Mouse (Mus musculus) lung, adult 2 months (tissue): ENCODE results near the gene Ptprk.

Experiments used
- CTCF ChIP-seq: fragments of 200-500 bp; IDR thresholded peaks from 2 replicates; pipeline ENCODE4 v1.5.1; 2011; ENCODE audit warnings: mild to moderate bottlenecking, low read length, control low read depth; ENCODE audit not compliant: insufficient read depth
- POLR2A ChIP-seq: fragments of 200-500 bp; IDR thresholded peaks from 2 replicates; pipeline ENCODE4 v1.6.1; 2011; ENCODE audit warnings: low read depth, mild to moderate bottlenecking, control low read depth, low read length, borderline replicate concordance; ENCODE audit errors: extremely low read depth

GRCm38 (mm10) chr10:28059222-28059621 is 15.4 kb upstream of the Ptprk start:
- no peak for TF ChIP-seq POLR2A
- TF ChIP-seq CTCF, result no peak
